Mouse (Mus musculus): ENCODE measurements around the gene Ckap4. TPM values are rescaled to one million over a fixed set of nuclear protein-coding genes. Genes with fewer than 3 reads are reported as not detected.

Ckap4 gene
- polyA plus RNA-seq, 1 experiment, result not detected

GRCm38 (mm10) chr10:84558511-84558910 lies 24.6 kb upstream of the Ckap4 start:
- TF ChIP-seq GATA1 (IDR thresholded peaks at IDR 0.05; ENCODE audit: low read length), result no peak

- TF ChIP-seq GATA1 (IDR thresholded peaks at IDR 0.05; ENCODE audit: low read length), result no peak
Observed at GRCm38 (mm10) chr10:84556120-84556519, 22.3 kb upstream of the Ckap4 start.

DNA sequence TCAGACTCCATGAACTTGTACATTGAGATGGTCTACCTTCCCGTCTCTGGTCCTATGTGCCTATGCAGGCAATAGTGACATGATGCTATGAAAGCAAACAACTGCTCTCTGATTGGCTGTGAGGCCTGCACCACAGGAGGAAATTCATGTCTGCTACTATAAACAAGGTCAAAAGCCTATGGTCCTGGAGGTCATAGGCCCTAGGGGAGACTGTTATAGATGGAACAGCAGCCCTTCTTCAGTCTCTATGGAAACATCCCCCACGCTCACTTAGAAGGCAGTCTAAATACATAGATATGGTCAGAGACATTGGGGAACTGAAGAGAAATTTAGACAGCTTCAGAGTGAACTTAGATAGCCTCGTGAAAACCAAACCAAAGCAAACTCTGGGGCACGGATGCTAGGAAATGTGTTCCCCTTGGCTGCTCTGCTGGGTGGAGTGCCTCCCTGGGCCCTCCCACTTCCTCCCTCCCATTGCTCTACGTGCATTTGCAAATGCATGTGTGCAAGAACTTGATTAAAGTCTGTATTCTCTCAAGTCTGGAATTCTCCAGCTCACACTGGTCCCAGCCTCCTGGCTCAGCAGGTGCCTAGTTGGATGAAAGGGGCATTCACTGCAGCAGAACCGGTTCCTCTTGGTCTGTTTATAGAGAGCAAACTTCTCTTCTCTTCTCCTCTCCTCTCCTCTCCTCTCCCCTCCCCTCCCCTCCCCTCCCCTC lies 20.6 kb upstream of the Ckap4 start:
- no peak for TF ChIP-seq GATA1 (IDR thresholded peaks at IDR 0.05; ENCODE audit: low read length)

- no peak for TF ChIP-seq GATA1 (IDR thresholded peaks at IDR 0.05; ENCODE audit: low read length)
Observed at GRCm38 (mm10) chr10:84552477-84552876, 18.6 kb upstream of the Ckap4 start.

DNA sequence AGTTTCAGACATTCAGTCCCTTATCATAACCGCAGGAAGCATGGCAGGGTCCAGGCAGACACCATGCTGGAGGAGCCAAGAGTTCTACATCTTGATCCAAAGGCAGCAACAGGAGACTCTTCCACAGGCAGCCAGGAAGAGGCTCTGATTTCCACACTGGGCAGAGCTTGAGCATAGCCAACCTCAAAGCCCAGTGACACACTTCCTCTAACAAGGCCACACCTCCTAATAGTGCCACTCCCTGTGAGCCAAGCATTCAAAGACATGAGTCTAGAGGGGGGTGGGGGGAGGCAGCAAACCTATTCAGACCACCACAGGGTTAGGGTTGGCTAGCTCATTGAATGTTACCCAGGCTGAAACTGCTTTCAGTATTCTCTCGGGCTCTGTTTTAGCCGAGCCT lies 18.0 kb upstream of the Ckap4 start:
- TF ChIP-seq GATA1 (IDR thresholded peaks at IDR 0.05; ENCODE audit: low read length), result no peak

GRCm38 (mm10) chr10:84549920-84550293 lies 16.0 kb upstream of the Ckap4 start:
- no peak for TF ChIP-seq GATA1 (IDR thresholded peaks at IDR 0.05; ENCODE audit: low read length)

DNA sequence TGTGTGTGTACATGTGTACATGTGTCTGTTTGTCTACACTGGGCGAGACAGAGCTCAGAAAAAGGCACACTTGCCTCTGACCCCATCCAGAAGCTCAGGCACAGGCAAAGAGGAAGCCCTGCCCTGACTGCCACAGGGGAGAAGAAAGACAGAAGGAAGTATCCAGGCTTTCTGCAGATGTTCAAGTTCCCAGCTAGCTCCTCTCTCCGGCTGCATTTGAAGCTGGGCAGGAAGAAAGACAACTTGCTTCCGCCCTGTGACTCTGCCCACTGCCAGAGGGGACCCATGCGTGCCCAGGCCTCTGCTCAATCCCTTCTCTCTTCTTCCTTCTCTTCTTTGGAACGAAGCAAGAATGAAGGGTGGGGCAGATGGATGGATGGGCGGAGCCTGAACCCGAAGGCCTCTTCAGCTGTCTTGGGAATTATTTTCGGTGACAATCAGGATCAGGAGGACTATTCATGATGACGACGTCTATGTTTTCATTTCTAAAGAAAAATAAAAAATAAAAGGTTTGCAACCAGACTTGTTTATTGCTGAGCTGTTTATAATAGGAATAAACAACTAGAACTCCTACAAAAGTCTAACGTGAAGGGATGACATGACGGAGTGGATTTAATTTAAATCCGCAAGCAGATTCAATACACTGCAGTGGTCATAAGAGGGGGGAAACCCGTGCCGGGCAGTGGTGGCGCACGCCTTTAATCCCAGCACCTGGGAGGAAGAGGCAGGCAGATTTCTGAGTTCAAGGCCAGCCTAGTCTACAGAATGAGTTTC lies 15.5 kb upstream of the Ckap4 start:
- TF ChIP-seq GATA1 (IDR thresholded peaks at IDR 0.05; ENCODE audit: low read length), result no peak

DNA sequence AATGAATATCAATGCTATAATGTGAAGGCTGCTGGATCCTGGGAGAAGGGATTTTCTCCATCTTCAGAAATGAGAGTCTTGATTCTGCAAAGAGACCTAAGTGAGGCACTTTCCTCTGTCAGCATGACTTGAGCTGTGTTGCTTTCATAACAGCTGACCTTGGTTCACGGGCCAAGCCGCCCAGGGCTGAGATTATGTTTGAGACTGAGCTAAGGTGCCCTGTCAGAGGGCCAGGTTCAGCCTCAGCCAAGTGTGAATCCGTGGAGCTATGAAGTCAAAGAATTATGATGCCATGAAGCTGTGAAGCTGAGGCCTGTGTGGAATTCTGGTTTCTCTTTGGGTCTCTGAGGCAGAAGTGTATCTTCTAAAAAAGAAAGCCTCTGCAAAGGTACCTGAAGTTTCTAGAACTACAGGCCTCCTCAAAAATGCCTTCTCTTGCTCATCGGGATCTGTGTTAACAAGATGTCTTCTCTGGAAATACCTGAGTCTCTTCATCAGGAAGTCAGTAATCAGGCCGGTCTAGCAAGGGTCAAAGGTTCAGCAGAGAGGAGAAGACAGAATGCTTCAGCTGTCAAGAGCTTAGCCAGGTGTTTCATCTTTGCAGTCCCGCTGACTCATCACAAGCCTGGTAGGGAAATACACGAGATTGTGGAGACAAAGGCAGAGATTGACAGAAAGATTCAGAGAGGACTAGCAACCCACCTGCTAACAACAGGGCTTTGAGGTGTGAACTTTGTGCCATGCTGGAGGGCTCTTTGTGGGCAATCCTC lies 11.2 kb upstream of the Ckap4 start:
- no peak for TF ChIP-seq GATA1 (IDR thresholded peaks at IDR 0.05; ENCODE audit: low read length)

- peak; percentile 91 for TF ChIP-seq GATA1 (IDR thresholded peaks at IDR 0.05; ENCODE audit: low read length)
Observed at GRCm38 (mm10) chr10:84542802-84543658, 9.2 kb upstream of the Ckap4 start.

DNA sequence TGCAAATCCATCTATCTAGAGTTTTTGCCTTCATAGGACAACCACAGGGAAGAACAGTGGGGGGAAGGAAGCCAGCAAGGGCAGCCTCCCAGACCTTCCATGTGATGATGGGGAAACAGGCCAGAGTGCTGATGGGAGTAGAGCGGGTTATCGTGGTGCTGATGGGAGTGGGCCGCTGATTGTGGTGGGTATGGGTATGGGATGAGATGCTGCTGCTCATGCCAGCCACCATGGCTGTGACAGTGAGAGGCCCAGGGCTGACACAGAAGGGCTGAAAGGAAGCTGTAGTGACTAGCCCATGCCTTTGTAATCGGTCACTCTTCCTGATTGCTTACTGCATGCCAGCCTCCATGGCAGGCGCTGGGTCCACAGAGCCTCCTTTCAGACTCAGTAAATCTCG lies 5.8 kb upstream of the Ckap4 start:
- TF ChIP-seq GATA1 (IDR thresholded peaks at IDR 0.05; ENCODE audit: low read length), result no peak

DNA sequence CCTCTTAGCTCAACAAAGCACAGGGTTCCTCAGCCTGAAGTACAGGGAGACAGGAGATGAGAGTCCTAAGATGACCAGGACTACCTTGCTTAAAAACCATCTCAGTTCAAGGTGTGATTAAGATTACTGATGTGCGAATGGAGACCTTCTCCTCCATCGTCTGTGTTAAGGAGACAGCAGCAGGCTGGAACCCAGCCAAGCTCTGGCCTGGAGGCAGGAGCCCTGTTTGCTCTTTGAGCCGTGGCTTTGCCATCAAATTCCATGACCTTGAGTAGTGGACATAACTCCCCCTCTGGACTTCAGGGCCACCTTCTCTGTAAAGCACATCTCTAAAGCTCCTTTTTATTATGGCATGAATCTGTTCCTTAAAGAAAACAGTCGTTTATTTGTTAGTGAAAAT lies 2.0 kb upstream of the Ckap4 start:
- no peak for TF ChIP-seq GATA1 (IDR thresholded peaks at IDR 0.05; ENCODE audit: low read length)

- no peak for TF ChIP-seq GATA1 (IDR thresholded peaks at IDR 0.05; ENCODE audit: low read length)
Observed at GRCm38 (mm10) chr10:84535458-84535857, 1.6 kb upstream of the Ckap4 start.

- no peak for TF ChIP-seq GATA1 (IDR thresholded peaks at IDR 0.05; ENCODE audit: low read length)
Observed at GRCm38 (mm10) chr10:84532911-84533882, 665 bp downstream of the Ckap4 start.
